Mouse (Mus musculus) neutrophil, adult 5-6 weeks (primary cell): ENCODE data around the gene Tmf1. TPM values are rescaled to one million over a fixed set of nuclear protein-coding genes. Genes with fewer than 3 reads are reported as not detected.

Experiments
- ATAC-seq: fragments of 151-379, 151-347 bp; 2 replicates; pipeline ENCODE4 v1.8.0; 2017; ENCODE audit warnings: mild to moderate bottlenecking, moderate TSS enrichment; ENCODE audit not compliant: insufficient number of reproducible peaks, poor library complexity, low FRiP score, severe bottlenecking; ENCODE audit errors: extremely low read depth
- total RNA-seq: library from RNA; stranded (forward); fragments of 200-1000 nt; gene quantifications from 2 replicates; pipeline ENCODE4 v1.2.3, GENCODE M21; 2017

Tmf1 gene
- total RNA-seq = 143 and 177 TPM in 2 replicates

GRCm38 (mm10) chr6:97178491-97179366, at the start of gene Tmf1:
Gene Tmf1 (minus strand): TSS chr6:97179122.
- ATAC-seq = peak; percentile 97

GRCm38 (mm10) chr6:97227067-97227847, 48.3 kb upstream of the Tmf1 start:
- no peak for ATAC-seq

- no peak for ATAC-seq
Observed at GRCm38 (mm10) chr6:97226083-97226491, 47.2 kb upstream of the Tmf1 start.

- no peak for ATAC-seq
Observed at GRCm38 (mm10) chr6:97224505-97224904, 45.6 kb upstream of the Tmf1 start.

DNA sequence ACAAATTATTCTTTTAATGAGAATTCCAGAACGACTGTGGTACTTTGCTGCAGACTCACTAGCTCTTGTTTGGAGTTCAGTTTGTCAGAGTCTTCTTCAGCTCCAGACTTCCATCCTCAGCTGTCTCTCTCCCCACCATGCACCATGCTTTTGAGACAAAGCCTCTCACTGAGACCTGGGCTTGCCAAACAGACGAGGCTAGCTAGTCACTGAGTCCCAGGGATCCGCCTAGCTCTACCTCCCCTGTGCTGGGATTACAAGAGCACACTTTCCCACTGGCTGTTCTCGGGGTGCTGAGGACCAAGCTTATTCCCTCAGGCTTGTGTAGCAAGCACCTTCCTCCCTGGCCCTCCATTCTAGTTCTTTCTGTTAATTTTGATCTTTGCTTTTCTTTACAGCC, 44.6 kb upstream of the Tmf1 start:
- no peak for ATAC-seq

- ATAC-seq = no peak
Observed at GRCm38 (mm10) chr6:97222931-97223467, 44.1 kb upstream of the Tmf1 start.

DNA sequence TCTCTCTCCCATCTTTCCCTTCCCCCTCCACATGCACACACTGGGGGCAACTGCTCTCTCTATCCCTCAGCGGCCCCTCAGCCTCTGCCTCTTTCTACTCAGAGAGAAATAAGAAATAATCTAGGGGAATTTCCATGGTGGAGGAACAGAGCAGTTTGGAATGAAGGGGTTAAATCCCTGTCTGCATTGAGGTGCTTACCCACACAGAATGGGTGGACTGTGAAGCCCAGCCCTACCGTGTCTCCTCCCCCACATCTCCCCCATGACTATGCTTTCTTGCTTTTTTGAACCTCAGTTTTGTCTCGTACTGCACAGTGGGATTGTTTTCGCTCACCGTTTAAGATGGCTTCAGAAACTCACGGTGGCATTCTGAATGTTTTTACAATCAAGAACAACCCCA, 43.4 kb upstream of the Tmf1 start:
- peak; percentile 22; the same call in 1 of the 2 replicates for ATAC-seq

- ATAC-seq = peak; percentile 28; the same call in 1 of the 2 replicates
Observed at GRCm38 (mm10) chr6:97221205-97222025, 42.5 kb upstream of the Tmf1 start.

- ATAC-seq = no peak
Observed at GRCm38 (mm10) chr6:97220672-97221071, 41.8 kb upstream of the Tmf1 start.

DNA sequence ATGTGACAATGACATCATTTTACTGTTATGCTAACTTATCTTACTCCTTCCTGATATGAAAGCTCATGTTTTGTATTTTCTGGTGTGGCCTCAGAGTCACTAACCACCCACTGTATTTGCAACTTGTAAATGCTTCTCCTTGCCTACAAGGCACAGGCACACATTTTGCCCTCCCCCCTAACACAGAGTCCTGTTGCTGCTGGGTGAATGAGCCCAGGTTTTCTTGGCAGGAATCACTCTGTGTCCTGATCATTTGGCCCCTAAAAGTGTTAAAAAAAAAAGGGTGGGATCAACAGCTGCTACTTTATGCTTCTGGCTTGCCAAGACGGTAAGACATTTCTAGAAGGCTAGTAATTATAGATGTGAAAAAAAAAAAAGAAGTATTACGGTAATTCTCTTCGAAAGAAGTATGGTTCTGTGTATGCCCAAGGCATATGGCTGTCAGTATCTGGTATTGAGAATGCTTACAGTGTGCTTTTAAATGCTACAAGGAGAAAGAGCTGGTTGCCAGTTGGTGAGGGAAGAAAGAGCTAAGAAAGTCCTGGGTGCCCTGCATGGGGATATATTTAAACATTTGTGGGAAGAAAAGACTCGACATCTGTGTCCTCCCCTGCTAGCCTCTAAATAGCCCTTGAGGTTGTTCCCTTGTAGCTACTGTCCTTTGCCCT, 37.4 kb upstream of the Tmf1 start:
- ATAC-seq = no peak

- ATAC-seq = peak; percentile 20; the same call in 1 of the 2 replicates
Observed at GRCm38 (mm10) chr6:97211981-97212380, 33.1 kb upstream of the Tmf1 start.

DNA sequence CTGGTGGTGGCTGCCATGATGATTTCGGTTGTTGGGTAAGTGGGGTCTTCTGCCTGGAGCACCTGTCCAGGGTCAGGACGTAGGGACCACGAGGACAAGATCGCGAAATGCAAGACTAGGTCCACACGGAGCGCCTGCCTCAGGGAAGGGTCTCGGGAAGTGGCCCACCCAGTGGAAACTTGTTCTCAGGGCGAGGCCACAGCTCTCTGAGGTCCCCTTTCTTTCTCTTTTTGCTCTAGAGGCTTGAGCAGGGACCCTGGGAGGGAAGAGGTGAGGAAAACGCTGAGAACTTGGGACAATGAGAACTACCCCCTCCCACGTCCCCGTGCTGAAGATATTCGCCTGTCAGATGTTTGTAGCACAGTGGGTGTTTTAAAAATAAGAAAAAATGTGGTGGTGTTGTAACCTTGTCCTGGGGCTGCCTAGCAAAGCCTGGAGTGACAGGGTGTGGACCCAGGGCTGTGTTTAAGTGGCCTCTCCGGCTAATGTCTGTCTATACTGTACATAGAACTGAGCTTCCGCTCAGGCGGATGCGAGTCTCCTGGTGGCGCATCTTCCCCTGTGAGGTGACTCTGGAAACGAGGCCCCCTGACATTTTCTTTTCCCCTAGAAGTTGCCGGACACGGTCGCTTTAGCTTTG, 32.2 kb upstream of the Tmf1 start:
- 0 out of 2 replicates have a peak, but pooled peaks have one; percentile 18 for ATAC-seq

DNA sequence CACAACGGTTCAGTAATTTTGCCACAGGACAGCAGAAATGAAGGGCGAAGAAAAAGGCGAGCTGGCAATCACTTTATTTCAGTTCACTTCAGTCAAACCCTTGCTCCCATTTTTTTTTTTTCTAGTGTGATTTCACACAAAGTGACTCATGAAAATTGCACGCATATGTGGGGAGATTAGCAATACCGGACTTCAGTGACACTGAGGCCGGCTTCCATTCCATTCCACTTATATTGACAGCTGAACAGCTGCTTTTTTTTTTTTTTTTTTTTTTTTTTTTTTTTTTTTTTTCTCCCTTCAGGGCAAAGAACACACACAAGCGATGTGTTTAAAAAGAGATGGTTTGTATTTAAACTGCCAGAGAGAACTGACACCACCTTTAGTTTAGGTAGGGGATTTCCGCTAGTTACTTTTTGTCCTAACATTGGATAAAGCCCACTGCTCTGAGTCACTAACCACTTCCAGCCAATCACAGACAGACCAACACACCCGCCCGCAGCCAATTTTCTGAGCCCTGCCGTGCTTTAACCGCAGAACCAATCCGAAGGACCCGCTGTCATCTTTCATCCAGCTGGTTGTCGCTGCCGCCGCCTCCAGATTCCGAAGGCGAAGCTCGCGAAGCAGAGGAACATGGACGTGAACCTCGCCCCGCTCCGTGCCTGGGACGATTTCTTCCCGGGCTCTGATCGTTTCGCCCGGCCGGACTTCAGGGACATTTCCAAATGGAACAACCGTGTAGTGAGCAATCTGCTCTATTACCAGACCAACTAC, 31.5 kb upstream of the Tmf1 start, which contains the start of gene Arl6ip5:
Gene Arl6ip5 (plus strand): TSS at position 499 of the 771 bp plus-strand sequence.
- peak; percentile 81 for ATAC-seq

DNA sequence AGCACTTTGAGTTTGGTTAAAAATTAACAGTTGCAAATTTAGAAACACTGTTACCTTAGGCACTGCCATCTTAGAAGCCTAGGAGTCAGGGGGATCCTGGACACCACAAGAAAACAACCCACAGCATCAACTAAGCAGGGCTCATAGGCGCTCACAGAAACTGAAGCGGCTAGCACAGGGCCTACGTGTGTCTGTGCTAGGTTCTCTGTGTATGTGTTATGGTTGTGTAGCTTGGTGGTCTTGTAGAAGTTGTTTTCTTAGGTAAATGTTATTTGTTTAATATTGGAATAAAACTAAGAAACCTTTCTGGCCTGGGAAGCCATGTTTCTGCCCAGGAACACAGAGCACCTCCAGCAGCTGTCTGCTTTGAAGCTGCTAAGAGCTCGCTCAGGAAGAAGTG, 30.8 kb upstream of the Tmf1 start:
- ATAC-seq = no peak

GRCm38 (mm10) chr6:97209201-97209600, 30.3 kb upstream of the Tmf1 start:
- no peak for ATAC-seq

GRCm38 (mm10) chr6:97208406-97208805, 29.5 kb upstream of the Tmf1 start:
- ATAC-seq = no peak

DNA sequence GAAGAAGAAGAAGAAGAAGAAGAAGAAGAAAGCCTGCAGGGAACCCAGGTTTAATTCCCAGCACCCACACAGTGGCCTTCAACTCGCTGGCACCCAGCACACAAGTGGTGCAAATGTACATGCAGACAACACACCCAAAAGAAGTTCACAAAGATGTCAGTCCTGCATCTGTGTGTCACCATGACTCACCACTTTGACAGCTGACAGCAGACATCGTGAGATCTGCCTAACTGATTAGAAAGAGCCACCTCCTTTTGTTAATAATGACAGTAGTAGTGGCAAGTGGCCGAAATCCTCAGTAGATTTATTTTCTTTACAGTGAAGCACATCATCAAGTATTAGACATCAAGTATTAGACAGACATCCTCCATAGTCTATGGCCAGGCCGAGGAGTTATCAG, 28.2 kb upstream of the Tmf1 start:
- ATAC-seq = no peak
